Mouse (Mus musculus) kidney, embryonic 14.5 days (tissue): Measurements from ENCODE around the gene Frem1. TPM values are rescaled to one million over a fixed set of nuclear protein-coding genes. Genes with fewer than 3 reads are reported as not detected.

Source experiments
- ATAC-seq: fragments of 200-750 bp; cut with Nextera tagmentation; 2 replicates; pipeline ENCODE4 v1.8.0; 2017; ENCODE audit warnings: moderate number of reproducible peaks, mild to moderate bottlenecking, moderate TSS enrichment, moderate library complexity; ENCODE audit not compliant: low FRiP score, low TSS enrichment
- H3K27ac ChIP-seq: fragments of 300-500 bp; sonication (generic); 2 replicates; pipeline ENCODE4 v1.5.1; 2014; ENCODE audit warnings: low read depth, mild to moderate bottlenecking, low read length, moderate library complexity, mixed read lengths
- H3K27me3 ChIP-seq: fragments of 300-500 bp; sonication (generic); 2 replicates; pipeline ENCODE4 v1.6.1; 2014; ENCODE audit warnings: mild to moderate bottlenecking, low read length; ENCODE audit not compliant: control insufficient read depth, insufficient read depth
- H3K36me3 ChIP-seq: fragments of 300-500 bp; sonication (generic); 2 replicates; pipeline ENCODE4 v1.6.1; 2014; ENCODE audit warnings: low read length, mixed read lengths; ENCODE audit not compliant: control insufficient read depth, insufficient read depth
- H3K4me1 ChIP-seq: fragments of 300-500 bp; sonication (generic); 2 replicates; pipeline ENCODE4 v1.6.1; 2014; ENCODE audit warnings: low read length, mixed read lengths; ENCODE audit not compliant: control insufficient read depth, insufficient read depth
- H3K4me2 ChIP-seq: fragments of 300-500 bp; sonication (generic); replicated peaks from 2 replicates; pipeline ENCODE4 v1.6.1; 2014; ENCODE audit warnings: low read depth, mild to moderate bottlenecking, low read length
- H3K4me3 ChIP-seq: fragments of 300-500 bp; sonication (generic); 2 replicates; pipeline ENCODE4 v1.5.1; 2014; ENCODE audit warnings: mild to moderate bottlenecking, low read length
- H3K9ac ChIP-seq: fragments of 300-500 bp; sonication (generic); 2 replicates; pipeline ENCODE4 v1.6.1; 2014; ENCODE audit warnings: low read depth, mild to moderate bottlenecking, low read length, moderate library complexity
- H3K9me3 ChIP-seq: fragments of 300-500 bp; sonication (generic); 2 replicates; pipeline ENCODE4 v1.6.1; 2016; ENCODE audit warnings: low read length; ENCODE audit not compliant: control insufficient read depth
- WGBS: fragments of 180-500 bp; shearing (Covaris S2); extraction: QIAGEN DNeasy Blood & Tissue Kit; methylation state at CpG from one replicate; pipeline ENCODE4 v1.1.7; 2014; 5-methylcytosine and 5-hydroxymethylcytosine counted together
- polyA plus RNA-seq: library from polyadenylated mRNA; unstranded; fragments of >200 nt; fragmentation: Nextera tagmentation; extraction: Ambion mirVana; gene quantifications from 2 replicates; pipeline ENCODE4 v1.2.1, GENCODE M21; 2014

Gene Frem1
- polyA plus RNA-seq, 1 experiment from 2014 or later, result 42.3 TPM

GRCm38 (mm10) chr4:83014538-83014937 is 37.6 kb downstream of the Frem1 start:
- peaks cover 21% of the 10 kb centered on the region for H3K36me3 ChIP-seq
- no peak overlapping the region for H3K27ac ChIP-seq
- WGBS, result 27% methylated on average over 2 of the region's 2 CpGs
- no peak for ATAC-seq
- peaks cover 3% of the 10 kb centered on the region for H3K4me1 ChIP-seq
- no peaks in the 10 kb centered on the region for H3K9me3 ChIP-seq
- H3K4me2 ChIP-seq, result no peak overlapping the region
- H3K9ac ChIP-seq, result no peak overlapping the region
- H3K4me3 ChIP-seq, result no peak overlapping the region
- no peaks in the 10 kb centered on the region for H3K27me3 ChIP-seq

DNA sequence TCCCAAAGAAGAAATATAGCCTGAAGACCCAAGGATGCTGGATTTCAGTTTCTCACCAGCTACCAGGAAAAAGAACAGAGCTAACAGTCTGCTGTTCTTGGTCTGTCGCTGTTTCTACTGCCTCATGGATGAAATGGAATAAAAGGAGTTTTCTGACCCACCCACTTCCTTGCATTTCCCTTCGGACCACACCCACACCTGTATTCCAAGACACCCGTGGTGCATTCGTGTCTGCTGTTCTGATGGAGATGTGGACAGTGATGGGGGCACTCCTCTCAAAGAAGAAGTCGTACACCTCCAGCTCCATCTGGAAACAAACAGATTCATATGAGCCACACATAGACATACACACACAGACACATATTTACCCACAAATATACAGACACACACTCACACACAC is 48.1 kb downstream of the Frem1 start:
- H3K27ac ChIP-seq, result no peak overlapping the region
- WGBS, result 93% methylated on average over 5 of the region's 5 CpGs
- H3K9me3 ChIP-seq, result no peaks in the 10 kb centered on the region
- H3K4me1 ChIP-seq, result no peaks in the 10 kb centered on the region
- no peak overlapping the region for H3K4me3 ChIP-seq
- H3K4me2 ChIP-seq, result no peak overlapping the region
- peaks cover 39% of the 10 kb centered on the region for H3K36me3 ChIP-seq
- H3K9ac ChIP-seq, result no peak overlapping the region
- no peaks in the 10 kb centered on the region for H3K27me3 ChIP-seq
- ATAC-seq, result no peak

DNA sequence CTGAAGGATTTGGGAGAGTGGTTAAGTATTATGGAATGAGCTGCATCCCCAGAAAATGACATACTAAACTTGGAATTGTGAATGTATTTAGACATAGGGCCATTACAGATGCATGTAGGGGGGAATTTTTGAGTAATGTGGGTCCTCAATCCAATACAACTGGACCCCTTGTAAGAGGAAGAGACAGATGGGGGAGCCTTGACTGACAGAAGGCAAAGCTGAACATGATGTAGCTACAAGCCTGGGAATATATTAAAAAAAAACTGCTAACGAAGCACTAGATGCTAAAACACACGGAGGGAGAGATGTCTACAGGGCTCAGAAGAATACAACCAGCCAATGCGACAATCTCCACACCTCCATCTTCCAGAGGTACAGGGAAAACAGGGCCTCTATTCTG is 60.1 kb downstream of the Frem1 start:
- Histone ChIP-seq H3K4me1 (no peaks in the 10 kb centered on the region), H3K27me3 (no peaks in the 10 kb centered on the region), H3K9ac (no peak overlapping the region), H3K27ac (no peak overlapping the region), H3K4me2 (no peak overlapping the region), H3K4me3 (no peak overlapping the region), H3K9me3 (no peaks in the 10 kb centered on the region), H3K36me3 (peaks cover 59% of the 10 kb centered on the region)
- WGBS, result 92% methylated on average over 3 of the region's 3 CpGs
- ATAC-seq, result no peak

GRCm38 (mm10) chr4:82990973-82991695 is 61.0 kb downstream of the Frem1 start:
- no peak overlapping the region for H3K4me3 ChIP-seq
- H3K4me2 ChIP-seq, result no peak overlapping the region
- no peaks in the 10 kb centered on the region for H3K9me3 ChIP-seq
- no peak overlapping the region for H3K27ac ChIP-seq
- H3K9ac ChIP-seq, result no peak overlapping the region
- WGBS, result 80% methylated on average over 7 of the region's 7 CpGs
- H3K36me3 ChIP-seq, result peaks cover 59% of the 10 kb centered on the region
- no peaks in the 10 kb centered on the region for H3K27me3 ChIP-seq
- ATAC-seq, result no peak
- no peaks in the 10 kb centered on the region for H3K4me1 ChIP-seq

- H3K9ac ChIP-seq, result no peak overlapping the region
- no peaks in the 10 kb centered on the region for H3K4me1 ChIP-seq
- no peak overlapping the region for H3K27ac ChIP-seq
- no peaks in the 10 kb centered on the region for H3K27me3 ChIP-seq
- ATAC-seq, result no peak
- no peak overlapping the region for H3K4me2 ChIP-seq
- H3K4me3 ChIP-seq, result no peak overlapping the region
- H3K9me3 ChIP-seq, result no peaks in the 10 kb centered on the region
- peaks cover 17% of the 10 kb centered on the region for H3K36me3 ChIP-seq
- 81% methylated on average over 4 of the region's 4 CpGs for WGBS
Observed at GRCm38 (mm10) chr4:82972381-82972780, 79.8 kb downstream of the Frem1 start.

GRCm38 (mm10) chr4:82970901-82971648 is 81.1 kb downstream of the Frem1 start:
- no peak for ATAC-seq
- H3K4me2 ChIP-seq, result no peak overlapping the region
- H3K36me3 ChIP-seq, result peaks cover 17% of the 10 kb centered on the region
- no peaks in the 10 kb centered on the region for H3K4me1 ChIP-seq
- H3K4me3 ChIP-seq, result no peak overlapping the region
- H3K27me3 ChIP-seq, result no peaks in the 10 kb centered on the region
- no peak overlapping the region for H3K9ac ChIP-seq
- H3K9me3 ChIP-seq, result no peaks in the 10 kb centered on the region
- H3K27ac ChIP-seq, result no peak overlapping the region
- 91% methylated on average over 12 of the region's 12 CpGs for WGBS

DNA sequence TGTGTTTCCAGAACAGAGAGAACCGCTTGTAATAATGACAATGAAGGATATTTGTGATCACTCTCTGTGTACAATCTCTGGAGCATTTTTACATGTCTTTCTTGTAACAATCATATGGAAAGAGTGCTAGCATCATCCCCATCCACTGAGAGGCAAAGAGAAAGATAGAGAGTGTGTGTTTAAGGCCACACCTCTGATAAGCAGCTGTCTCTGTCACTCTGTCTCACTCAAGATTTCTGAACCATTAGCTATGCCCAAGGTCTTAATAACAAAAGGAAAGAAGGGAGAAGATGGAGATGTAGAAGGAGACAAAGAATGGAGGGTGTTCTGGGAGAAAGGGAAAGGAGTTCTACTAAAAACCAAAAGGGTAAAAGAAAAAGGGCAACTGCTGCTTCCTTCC is 91.1 kb downstream of the Frem1 start:
- WGBS, result 89% methylated on average over 1 of the region's 1 CpGs
- peaks cover 32% of the 10 kb centered on the region; the same call in 1 of the 2 replicates for H3K36me3 ChIP-seq

DNA sequence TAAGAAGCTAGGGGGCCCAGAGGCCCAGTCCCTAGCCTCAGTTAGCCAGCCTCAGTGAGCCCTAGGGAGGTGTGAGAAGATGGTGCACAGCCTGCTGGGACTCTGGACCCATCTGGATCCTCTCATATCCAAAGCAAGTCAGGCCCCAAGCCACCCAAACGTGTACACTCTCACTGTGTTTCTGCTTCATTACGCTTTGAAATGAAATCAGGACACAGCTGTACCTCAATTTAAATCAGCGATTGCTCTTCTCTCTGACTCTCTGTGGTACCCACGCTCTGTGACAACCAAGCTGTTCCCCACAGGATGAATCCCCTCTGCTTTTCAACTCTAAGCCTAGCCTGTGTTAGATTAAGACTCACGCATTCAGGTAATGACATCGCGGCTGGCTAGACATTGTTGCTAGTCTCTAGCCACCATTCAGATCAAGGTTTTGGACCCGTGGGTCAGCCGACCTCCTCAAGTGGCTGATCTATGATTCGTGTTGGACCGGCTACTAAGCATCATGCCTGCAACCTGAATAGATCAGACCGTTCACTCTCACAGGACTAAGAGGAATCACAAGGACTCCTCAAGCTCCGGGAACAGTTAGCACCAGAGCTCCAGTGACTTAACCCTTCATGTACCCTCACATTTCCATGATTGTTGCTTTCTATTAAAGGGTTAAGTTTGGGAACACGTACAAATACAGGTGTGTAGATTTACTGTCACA is 94.2 kb downstream of the Frem1 start:
- WGBS, result 83% methylated on average over 14 of the region's 14 CpGs
- Histone ChIP-seq H3K27me3 (no peaks in the 10 kb centered on the region), H3K9ac (no peak overlapping the region), H3K36me3 (peaks cover 21% of the 10 kb centered on the region; the same call in 1 of the 2 replicates), H3K27ac (no peak overlapping the region), H3K4me2 (no peak overlapping the region), H3K4me3 (no peak overlapping the region), H3K9me3 (no peaks in the 10 kb centered on the region), H3K4me1 (no peaks in the 10 kb centered on the region)
- ATAC-seq, result no peak

More for the DNA sequence above, 91.1 kb downstream of the Frem1 start:
- Histone ChIP-seq H3K4me2 (no peak overlapping the region), H3K4me1 (no peaks in the 10 kb centered on the region), H3K9me3 (no peaks in the 10 kb centered on the region), H3K27ac (no peak overlapping the region), H3K27me3 (no peaks in the 10 kb centered on the region), H3K9ac (no peak overlapping the region), H3K4me3 (no peak overlapping the region)
- ATAC-seq, result no peak

DNA sequence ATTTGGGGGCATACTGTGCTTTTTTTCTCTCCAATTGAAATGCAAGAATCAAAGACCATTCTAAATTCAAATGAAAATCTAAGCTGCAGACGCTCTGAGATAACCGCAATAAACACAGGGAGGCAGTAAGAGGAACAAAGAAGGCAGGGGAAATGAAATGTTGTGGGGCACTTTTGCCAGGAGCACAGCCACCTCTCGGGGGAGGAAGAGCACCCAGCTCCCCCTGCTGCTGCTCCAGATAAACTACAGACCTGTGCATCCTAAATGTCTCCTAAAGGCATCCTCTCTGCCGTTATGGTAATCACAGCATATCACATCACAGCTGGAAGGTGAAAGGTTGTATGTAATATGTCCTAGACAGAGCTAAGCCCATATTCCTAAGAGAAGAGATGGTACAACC is 98.1 kb downstream of the Frem1 start:
- H3K36me3 ChIP-seq, result peaks cover 9% of the 10 kb centered on the region; the same call in 1 of the 2 replicates
- WGBS, result 60% methylated on average over 4 of the region's 4 CpGs
- no peak overlapping the region for H3K27ac ChIP-seq
- no peak for ATAC-seq
- no peaks in the 10 kb centered on the region for H3K4me1 ChIP-seq
- H3K4me3 ChIP-seq, result no peak overlapping the region
- no peaks in the 10 kb centered on the region for H3K27me3 ChIP-seq
- no peak overlapping the region for H3K9ac ChIP-seq
- H3K9me3 ChIP-seq, result no peaks in the 10 kb centered on the region
- no peak overlapping the region for H3K4me2 ChIP-seq
